Mouse (Mus musculus): ENCODE data around the gene Nr4a1.

DNA sequence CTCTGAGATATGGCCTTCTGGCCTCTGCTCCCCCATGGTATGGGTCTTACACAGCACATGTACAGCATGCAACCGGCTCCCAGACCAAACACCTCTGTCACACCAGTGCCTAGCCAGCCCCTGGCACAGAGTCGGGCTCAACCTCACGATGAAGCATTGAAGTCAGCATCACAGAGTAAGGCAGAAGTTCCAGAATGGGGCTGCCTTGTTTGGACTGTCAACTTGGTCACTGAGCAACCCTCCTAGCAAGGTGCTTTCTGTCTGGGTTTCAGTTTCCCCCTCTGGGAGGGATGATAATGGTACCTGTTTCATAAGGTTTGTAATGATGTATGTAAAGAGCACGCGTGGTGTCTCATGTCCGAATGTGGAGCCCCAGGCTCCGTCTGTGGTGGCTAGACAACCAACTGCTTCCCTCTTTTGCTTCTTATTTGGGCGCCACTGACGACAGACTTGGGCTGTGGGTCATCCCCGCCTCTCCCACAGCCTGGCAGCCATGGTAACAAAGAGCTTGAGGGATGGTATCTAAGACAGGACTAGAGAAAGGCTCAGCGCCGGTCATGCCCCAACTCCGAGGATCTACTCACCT is 31.1 kb upstream of the Nr4a1 start:
- TF ChIP-seq CTCF (IDR thresholded peaks at IDR 0.05): no peak
- no peak for TF ChIP-seq POLR2A (IDR thresholded peaks at IDR 0.05; ENCODE audit: insufficient read depth, low read depth, low read length)
- no peak for TF ChIP-seq EP300 (IDR thresholded peaks at IDR 0.05; ENCODE audit: insufficient read depth, low read depth, low read length)

All from heart, adult 2 months (tissue).